Mouse (Mus musculus) bone marrow macrophage, adult 2 months (primary cell): ENCODE results near the gene Zg16. TPM values are rescaled to one million over a fixed set of nuclear protein-coding genes. Genes with fewer than 3 reads are reported as not detected.
"Not testable (repeated sequence)": the region's sequence is repeated elsewhere in the genome, so short reads cannot be mapped to it uniquely, and the experiment has no call there.

Experiments
- H3K27ac ChIP-seq: 2 replicates; pipeline ENCODE4 v1.5.1; 2012; ENCODE audit warnings: low read depth, low read length; ENCODE audit not compliant: insufficient read depth
- H3K4me1 ChIP-seq: 2 replicates; pipeline ENCODE4 v1.6.1; 2012; ENCODE audit warnings: low read length; ENCODE audit not compliant: control insufficient read depth, insufficient read depth
- H3K4me3 ChIP-seq: 2 replicates; pipeline ENCODE4 v1.5.1; 2012; ENCODE audit warnings: mild to moderate bottlenecking, low read length, moderate library complexity; ENCODE audit not compliant: insufficient read depth
- CTCF ChIP-seq: IDR thresholded peaks from 2 replicates; pipeline ENCODE4 v1.5.1; 2012; ENCODE audit warnings: low read depth, mild to moderate bottlenecking, low read length, moderate library complexity
- POLR2A ChIP-seq: IDR thresholded peaks from 2 replicates; pipeline ENCODE4 v1.6.1; 2012; ENCODE audit warnings: mild to moderate bottlenecking, low read depth, low read length, borderline replicate concordance
- polyA plus RNA-seq: library from polyadenylated mRNA; stranded (reverse); fragments of >200 nt; gene quantifications from 2 replicates; pipeline ENCODE4 v1.2.4, GENCODE M21; 2012; ENCODE audit not compliant: missing spikeins, insufficient read depth, insufficient read length

Zg16 gene
- not detected in 2 replicates for polyA plus RNA-seq

DNA sequence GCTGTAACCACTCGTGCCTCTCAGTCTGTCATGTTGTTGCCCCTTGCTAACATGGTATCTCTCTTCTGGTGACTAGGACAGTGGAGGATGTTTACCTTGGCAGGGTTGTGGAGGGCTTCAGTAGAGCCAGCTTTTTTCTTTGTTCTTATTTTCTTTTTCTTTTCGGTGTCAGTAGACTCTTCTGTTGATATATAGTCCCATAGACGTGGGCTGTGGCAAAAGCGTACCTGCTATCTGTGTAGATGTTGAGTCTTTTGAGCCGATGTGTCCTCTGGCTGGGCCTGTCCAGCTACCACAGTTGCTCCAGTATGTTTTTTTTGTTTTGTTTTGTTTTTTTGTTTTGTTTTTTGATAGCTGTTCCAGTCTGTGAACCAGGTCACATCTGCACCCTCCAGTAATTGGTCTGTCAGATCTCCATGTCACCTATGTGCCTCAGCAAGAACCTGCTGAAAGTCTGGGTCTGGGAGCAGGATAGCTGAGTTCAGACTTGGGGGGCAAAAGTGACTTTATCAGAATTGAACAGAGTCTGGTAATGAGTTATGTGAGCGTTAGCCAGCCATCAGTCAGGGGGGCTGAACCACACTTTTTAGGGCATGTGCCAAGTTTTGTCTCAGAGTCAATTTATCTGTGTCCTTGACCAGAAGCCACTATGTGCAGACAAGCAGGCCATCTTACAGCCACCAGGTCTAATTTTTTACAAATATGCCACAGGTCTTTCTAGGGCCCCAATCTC is at the start of gene Zg16:
TSS of gene Zg16 (minus strand) at position 51 of the 733 bp plus-strand sequence.
- not testable (repeated sequence) for H3K4me3 ChIP-seq, H3K27ac ChIP-seq
- peaks cover 30% of the 10 kb centered on the region for H3K4me1 ChIP-seq

- TF ChIP-seq POLR2A (no peak), CTCF (no peak)
- Histone ChIP-seq H3K4me1 (peaks cover 26% of the 10 kb centered on the region), H3K27ac (no peak overlapping the region), H3K4me3 (no peak overlapping the region)
These were observed 49.3 kb upstream of the Zg16 start for GRCm38 (mm10) chr7:127136181-127137071.

DNA sequence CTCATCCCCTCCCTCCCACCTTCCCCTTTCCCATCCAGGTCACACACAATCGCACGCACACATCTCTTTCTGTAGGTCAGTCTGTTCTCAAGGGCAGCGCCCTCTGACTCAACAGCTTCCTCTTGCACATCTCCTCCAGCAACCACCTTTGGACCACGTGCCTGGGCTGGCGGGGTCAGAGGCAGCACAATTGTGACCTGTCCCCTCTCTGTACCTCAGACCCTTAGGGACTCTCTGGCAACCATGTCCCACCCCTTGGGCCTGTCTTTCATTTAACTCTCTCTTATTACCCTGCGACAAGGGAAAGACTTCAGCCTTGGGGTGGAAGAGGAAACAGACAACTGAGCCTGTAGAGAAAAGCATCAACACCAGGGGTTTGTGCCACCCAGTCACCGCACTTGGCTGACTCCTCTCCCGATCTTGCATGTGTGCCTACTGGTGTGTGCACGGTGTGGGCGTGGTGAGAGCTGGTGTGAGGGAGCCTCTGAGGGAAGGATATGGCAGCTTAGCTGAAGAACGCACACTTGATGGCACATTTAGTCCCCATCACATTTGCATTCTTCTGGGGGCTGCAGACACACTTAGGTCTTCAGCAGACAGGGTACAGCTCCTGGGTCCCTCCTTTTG is 47.8 kb upstream of the Zg16 start:
- TF ChIP-seq CTCF (no peak), POLR2A (no peak)
- H3K4me1 ChIP-seq: peaks cover 27% of the 10 kb centered on the region
- no peak overlapping the region for H3K27ac ChIP-seq
- H3K4me3 ChIP-seq: no peak overlapping the region

- Histone ChIP-seq H3K4me1 (peaks cover 41% of the 10 kb centered on the region), H3K4me3 (no peak overlapping the region), H3K27ac (no peak overlapping the region)
- TF ChIP-seq CTCF: no peak
- TF ChIP-seq POLR2A: no peak
These were observed 46.0 kb upstream of the Zg16 start for GRCm38 (mm10) chr7:127133125-127133524.

- Histone ChIP-seq H3K4me1 (peaks cover 24% of the 10 kb centered on the region), H3K4me3 (no peak overlapping the region), H3K27ac (no peak overlapping the region)
- TF ChIP-seq POLR2A: no peak
- peak; percentile 58 for TF ChIP-seq CTCF
These were observed 42.5 kb upstream of the Zg16 start for GRCm38 (mm10) chr7:127129638-127130037.

DNA sequence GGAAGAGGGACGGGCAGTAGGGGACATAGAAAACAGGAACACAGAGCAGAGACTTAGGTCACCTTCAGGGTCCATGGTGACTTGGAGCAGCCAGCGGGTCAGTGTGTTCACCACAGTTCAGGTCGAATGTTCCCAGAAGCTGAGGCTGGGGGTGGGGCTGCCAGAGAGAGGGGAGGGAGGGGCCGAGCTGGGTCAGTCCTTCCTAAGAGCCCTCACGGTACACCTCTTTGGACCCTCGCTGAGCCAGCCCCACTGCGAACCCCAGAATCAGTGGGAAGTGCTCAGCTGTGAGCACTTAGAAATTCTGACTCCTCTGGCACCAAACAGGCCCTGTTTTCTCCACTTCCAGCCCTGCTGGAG is 34.8 kb upstream of the Zg16 start, which contains the start of gene Qprt:
TSS of gene Qprt (minus strand) at position 316 of the 360 bp plus-strand sequence.
- peak within 1 kb of the TSS; percentile 61; the same call in 1 of the 2 replicates for H3K27ac ChIP-seq
- H3K4me3 ChIP-seq: no peak within 1 kb of the TSS

GRCm38 (mm10) chr7:127121061-127121910 is 34.2 kb upstream of the Zg16 start:
- H3K27ac ChIP-seq: no peak overlapping the region
- peaks cover 46% of the 10 kb centered on the region for H3K4me1 ChIP-seq
- no peak overlapping the region for H3K4me3 ChIP-seq
- TF ChIP-seq CTCF: no peak
- no peak for TF ChIP-seq POLR2A

More for the DNA sequence above, 34.8 kb upstream of the Zg16 start, which contains the start of gene Qprt:
- no peak for TF ChIP-seq CTCF
- TF ChIP-seq POLR2A: no peak
- peaks cover 43% of the 10 kb centered on the region for H3K4me1 ChIP-seq

DNA sequence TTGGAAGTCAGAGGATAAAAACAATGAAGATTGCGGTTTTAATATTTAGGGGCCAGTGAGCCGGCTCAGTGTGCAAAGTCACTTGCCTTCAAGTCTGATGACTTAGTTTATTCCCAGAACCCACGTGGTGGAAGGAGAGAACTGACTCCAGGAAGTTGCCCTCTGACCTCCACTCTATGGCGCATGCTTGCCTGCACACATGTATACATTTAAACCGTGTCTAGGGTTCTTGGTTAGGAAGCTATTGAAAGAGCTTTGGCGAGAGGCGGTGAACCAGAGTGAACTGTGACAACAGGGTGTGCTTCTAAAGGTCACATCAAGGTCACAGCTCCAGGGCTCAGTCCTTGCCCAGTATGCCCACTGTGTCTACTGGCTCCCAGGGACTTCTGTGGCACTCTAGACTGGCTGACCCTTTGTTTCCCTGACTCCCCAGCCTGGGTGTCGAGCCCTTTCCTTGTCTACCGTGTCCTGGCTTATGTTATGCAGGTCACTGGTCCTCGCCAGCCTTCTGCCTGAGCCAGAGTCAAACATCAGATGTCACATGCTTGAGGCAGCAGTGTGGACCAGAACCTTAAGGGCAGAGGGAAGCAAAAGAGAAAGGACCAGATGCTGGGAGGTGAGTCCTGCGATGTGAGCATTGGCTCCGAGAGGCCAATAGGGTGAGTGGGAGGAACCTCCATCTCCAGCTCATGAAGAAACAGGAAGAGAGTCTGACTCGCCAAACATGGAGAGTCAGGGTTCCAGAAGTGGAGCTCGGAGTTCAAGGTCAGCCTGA is 31.7 kb upstream of the Zg16 start:
- Histone ChIP-seq H3K4me1 (peaks cover 54% of the 10 kb centered on the region), H3K27ac (peak overlapping the region; percentile 39), H3K4me3 (no peak overlapping the region)
- no peak for TF ChIP-seq POLR2A
- no peak for TF ChIP-seq CTCF
